11 mouse cellular contexts compared by ENCODE assay signal in genomic region chr10:21083391-21083918, GRCm38 (mm10).
A peak's percentile ranks its signal among the peaks of the same experiment; 100 is the strongest.
DNase-seq lines count a peak whose midpoint lies in the region; ATAC-seq and TF ChIP-seq lines count a peak whose summit lies in the region.
"Had no signal": no experiment of that assay in that cellular context is flagged by ENCODE, and none has a peak within 500 bp of the region (broad histone marks: within the 10 kb centered on the region; RNA-seq: fewer than 3 reads in every experiment).

No protein-coding gene starts in this region.

- intact Hi-C loops in left cerebral cortex, adult 2 months (cut with DNase I), result loop anchor here (5.0 kb wide), 1 partner anchor 104 kb away; no protein-coding TSS in a partner anchor

- no peak overlapping the region for H3K4me2 ChIP-seq in hindbrain, embryonic 13.5 days
- H3K4me2 ChIP-seq in hindbrain, embryonic 12.5 days (replicated peaks), result no peak overlapping the region
- H3K4me2 ChIP-seq in forebrain, postnatal 0 days (ENCODE audit: low read depth), result no peak overlapping the region
- H3K4me2 ChIP-seq: limb, embryonic 15.5 days had no signal

- TF ChIP-seq CTCF in MEL (IDR thresholded peaks at IDR 0.05 in 2 of 3, conservative IDR thresholded peaks at IDR 0.05 in 1 of 3; ENCODE audit: control insufficient read depth in 1 of 3, insufficient read depth in 1 of 3, low read depth in 2 of 3, low read length in 3 of 3, poor library complexity in 1 of 3, severe bottlenecking in 1 of 3), result no peak
- no peak for TF ChIP-seq CTCF in forebrain, postnatal 0 days (IDR thresholded peaks at IDR 0.05; ENCODE audit: low read depth)
- TF ChIP-seq CTCF in left cerebral cortex, adult 2 months (IDR thresholded peaks at IDR 0.05), result no peak

- peak; percentile 88 to 92 for TF ChIP-seq EP300 in MEL (IDR thresholded peaks at IDR 0.05; ENCODE audit: low read depth in 1 of 2, low read length in 2 of 2)

- H3K36me3 ChIP-seq in hindbrain, embryonic 13.5 days, result peaks cover 16% of the 10 kb centered on the region
- no peaks in the 10 kb centered on the region for H3K36me3 ChIP-seq in hindbrain, embryonic 12.5 days
- H3K36me3 ChIP-seq in MEL (ENCODE audit: control insufficient read depth in 1 of 2, insufficient read depth in 2 of 2, low read length in 2 of 2), result peaks cover 0 to 17% of the 10 kb centered on the region in 2 experiments; a peak in 2 of 4 replicates
- peaks cover 7% of the 10 kb centered on the region for H3K36me3 ChIP-seq in forebrain, postnatal 0 days (ENCODE audit: insufficient read depth)
- H3K36me3 ChIP-seq: limb, embryonic 15.5 days had no signal

- H3K4me3 ChIP-seq in hindbrain, embryonic 13.5 days, result no peak overlapping the region
- no peak overlapping the region for H3K4me3 ChIP-seq in hindbrain, embryonic 12.5 days
- H3K4me3 ChIP-seq in MEL (ENCODE audit: control insufficient read depth in 1 of 2, insufficient read depth in 1 of 2, low read depth in 2 of 2, low read length in 2 of 2), result peak overlapping the region; percentile 18 to 24
- no peak overlapping the region for H3K4me3 ChIP-seq in forebrain, postnatal 0 days (ENCODE audit: low read depth, low read length)
- H3K4me3 ChIP-seq in left cerebral cortex, adult 2 months, result no peak overlapping the region
- H3K4me3 ChIP-seq: limb, embryonic 15.5 days had no signal

- H3K79me2 ChIP-seq in MEL (ENCODE audit: control insufficient read depth, insufficient read depth, low read length, poor library complexity), result no peaks in the 10 kb centered on the region

- ATAC-seq in hindbrain, embryonic 13.5 days (ENCODE audit: low FRiP score), result no peak
- no peak for ATAC-seq in hindbrain, embryonic 12.5 days (ENCODE audit: low FRiP score)
- peak; percentile 25; the same call in 1 of the 2 replicates for ATAC-seq in forebrain, postnatal 0 days
- no peak for ATAC-seq in inflammation-experienced regulatory T-cells, adult 6 months

- peaks cover 19% of the 10 kb centered on the region; the same call in 1 of the 2 replicates for H3K27me3 ChIP-seq in hindbrain, embryonic 13.5 days
- H3K27me3 ChIP-seq in hindbrain, embryonic 12.5 days, result peaks cover 3% of the 10 kb centered on the region; the same call in 1 of the 2 replicates
- no peaks in the 10 kb centered on the region for H3K27me3 ChIP-seq in MEL (ENCODE audit: control insufficient read depth in 1 of 2, insufficient read depth in 2 of 2, low read length in 2 of 2)
- H3K27me3 ChIP-seq in forebrain, postnatal 0 days (ENCODE audit: insufficient read depth, low read length), result no peaks in the 10 kb centered on the region
- H3K27me3 ChIP-seq: limb, embryonic 15.5 days had no signal

- peak overlapping the region; percentile 48; the same call in 1 of the 2 replicates for H3K27ac ChIP-seq in hindbrain, embryonic 13.5 days
- no peak overlapping the region for H3K27ac ChIP-seq in hindbrain, embryonic 12.5 days
- H3K27ac ChIP-seq in MEL (ENCODE audit: control insufficient read depth, low read depth, low read length), result peak overlapping the region; percentile 86
- H3K27ac ChIP-seq in forebrain, postnatal 0 days (ENCODE audit: low read depth, low read length), result no peak overlapping the region
- no peak overlapping the region for H3K27ac ChIP-seq in left cerebral cortex, adult 2 months
- H3K27ac ChIP-seq: limb, embryonic 15.5 days had no signal

- H3K9me3 ChIP-seq in hindbrain, embryonic 13.5 days, result no peaks in the 10 kb centered on the region
- H3K9me3 ChIP-seq in hindbrain, embryonic 12.5 days (replicated peaks), result no peaks in the 10 kb centered on the region
- no peaks in the 10 kb centered on the region for H3K9me3 ChIP-seq in MEL (replicated peaks; ENCODE audit: insufficient read depth, low read length)
- no peaks in the 10 kb centered on the region for H3K9me3 ChIP-seq in forebrain, postnatal 0 days (ENCODE audit: low read length)
- H3K9me3 ChIP-seq: limb, embryonic 15.5 days had no signal

- H3K9ac ChIP-seq in hindbrain, embryonic 13.5 days, result no peak overlapping the region
- no peak overlapping the region for H3K9ac ChIP-seq in hindbrain, embryonic 12.5 days
- peak overlapping the region; percentile 57 for H3K9ac ChIP-seq in MEL (ENCODE audit: control insufficient read depth, low read depth, low read length, poor library complexity, severe bottlenecking)
- no peak overlapping the region for H3K9ac ChIP-seq in forebrain, postnatal 0 days
- H3K9ac ChIP-seq: limb, embryonic 15.5 days had no signal

- WGBS in hindbrain, embryonic 13.5 days, result 56% methylated on average over 8 of the region's 8 CpGs
- WGBS in hindbrain, embryonic 12.5 days, result 61% methylated on average over 8 of the region's 8 CpGs
- WGBS in forebrain, postnatal 0 days, result 30% methylated on average over 8 of the region's 8 CpGs

- no peak for TF ChIP-seq POLR2A in MEL (IDR thresholded peaks at IDR 0.05; ENCODE audit: control insufficient read depth in 1 of 2, insufficient read depth in 1 of 2, low read depth in 1 of 2, low read length in 2 of 2, poor library complexity in 1 of 2)

- peaks cover 35% of the 10 kb centered on the region for H3K4me1 ChIP-seq in hindbrain, embryonic 13.5 days (replicated peaks)
- H3K4me1 ChIP-seq in hindbrain, embryonic 12.5 days, result peaks cover 24% of the 10 kb centered on the region
- H3K4me1 ChIP-seq in MEL (ENCODE audit: control insufficient read depth in 1 of 2, insufficient read depth in 2 of 2, low read length in 2 of 2), result peaks cover 14 to 21% of the 10 kb centered on the region in 2 experiments
- H3K4me1 ChIP-seq in forebrain, postnatal 0 days (ENCODE audit: insufficient read depth), result no peaks in the 10 kb centered on the region
- H3K4me1 ChIP-seq: limb, embryonic 15.5 days had no signal

- no peak for TF ChIP-seq RAD21 in MEL (IDR thresholded peaks at IDR 0.05; ENCODE audit: low read depth, low read length)

- peak; percentile 86 for DNase-seq in MEL (ENCODE audit: low read depth, low spot score)
- DNase-seq in cerebellum, adult 8-10 months, result peak; percentile 69
- peak; percentile 24 for DNase-seq in forebrain, postnatal 0 days
- DNase-seq in left cerebral cortex, adult 2 months (ENCODE audit: extremely low spot score in 1 of 2, low spot score in 2 of 2), result no peak
- DNase-seq in spleen, postnatal 4 days (ENCODE audit: low spot score in 2 of 2), result no peak
- DNase-seq: heart, postnatal 10 days; kidney, postnatal 36 days had no signal

TF ChIP-seq in MEL, 35 proteins besides CTCF, POLR2A, EP300 and RAD21:
- peak; percentile 44 for TF ChIP-seq GATA1 (IDR thresholded peaks at IDR 0.05; ENCODE audit: low read depth, low read length)
- peak; percentile 16; the same call in 1 of the 2 replicates for TF ChIP-seq SMC3 (IDR thresholded peaks at IDR 0.05; ENCODE audit: low read depth, low read length)
- TF ChIP-seq CHD2 (IDR thresholded peaks at IDR 0.05; ENCODE audit: low read length), result no peak
- TF ChIP-seq KAT2A (conservative IDR thresholded peaks at IDR 0.05; ENCODE audit: low read depth, low read length), result no peak
- no peak for TF ChIP-seq MAX (IDR thresholded peaks at IDR 0.05; ENCODE audit: low read length)
- peak; percentile 85 for TF ChIP-seq TCF12 (IDR thresholded peaks at IDR 0.05; ENCODE audit: low read depth, low read length)
- 0 out of 2 replicates have a peak, but pooled peaks have one; percentile 24 for TF ChIP-seq TBP (IDR thresholded peaks at IDR 0.05; ENCODE audit: low read depth, low read length)
- peak; percentile 55 for TF ChIP-seq SIN3A (IDR thresholded peaks at IDR 0.05; ENCODE audit: low read length)
- no peak for TF ChIP-seq ELF1 (IDR thresholded peaks at IDR 0.05; ENCODE audit: low read depth, low read length)
- TF ChIP-seq JUND (IDR thresholded peaks at IDR 0.05; ENCODE audit: low read depth, low read length), result no peak
- peak; percentile 92 for TF ChIP-seq ETS1 (IDR thresholded peaks at IDR 0.05; ENCODE audit: low read depth, low read length)
- TF ChIP-seq MXI1 (IDR thresholded peaks at IDR 0.05; ENCODE audit: low read depth, low read length), result peak; percentile 10; the same call in 1 of the 2 replicates
- TF ChIP-seq RCOR1 (IDR thresholded peaks at IDR 0.05; ENCODE audit: low read depth, low read length), result peak; percentile 66
- no peak for TF ChIP-seq CHD1 (IDR thresholded peaks at IDR 0.05; ENCODE audit: low read depth, low read length)
- TF ChIP-seq MEF2A (IDR thresholded peaks at IDR 0.05; ENCODE audit: extremely low read depth, insufficient replicate concordance, low read depth, low read length, poor library complexity, severe bottlenecking), result peak; percentile 28; the same call in 1 of the 2 replicates
- no peak for TF ChIP-seq GABPA (IDR thresholded peaks at IDR 0.05; ENCODE audit: low read depth, low read length)
- no peak for TF ChIP-seq HCFC1 (IDR thresholded peaks at IDR 0.05; ENCODE audit: low read depth, low read length)
- no peak for TF ChIP-seq MYC (IDR thresholded peaks at IDR 0.05; ENCODE audit: low read depth, low read length)
- TF ChIP-seq ZC3H11A (IDR thresholded peaks at IDR 0.05; ENCODE audit: low read depth, low read length), result no peak
- TF ChIP-seq MYB (IDR thresholded peaks at IDR 0.05; ENCODE audit: low read depth, low read length), result peak; percentile 59; the same call in 1 of the 2 replicates
- no peak for TF ChIP-seq MAZ (IDR thresholded peaks at IDR 0.05; ENCODE audit: low read depth, low read length)
- no peak for TF ChIP-seq UBTF (IDR thresholded peaks at IDR 0.05; ENCODE audit: borderline replicate concordance, insufficient read depth, low read depth, low read length)

Comparison
In these comparisons a context has a peak if more than half of its experiments do, and no peak if none do; other contexts are left out.
1. H3K27ac ChIP-seq: peak in hindbrain, embryonic 13.5 days (single experiment) and MEL (single experiment); none in hindbrain, embryonic 12.5 days (single experiment), forebrain, postnatal 0 days (single experiment) and left cerebral cortex, adult 2 months (single experiment).
2. H3K4me3 ChIP-seq: peak in MEL (2 of 2); none in hindbrain, embryonic 13.5 days (single experiment), hindbrain, embryonic 12.5 days (single experiment), forebrain, postnatal 0 days (single experiment) and left cerebral cortex, adult 2 months (single experiment).
3. DNase-seq: peak in MEL (single experiment), cerebellum, adult 8-10 months (single experiment) and forebrain, postnatal 0 days (single experiment); none in left cerebral cortex, adult 2 months (0 of 2) and spleen, postnatal 4 days (0 of 2).